Mouse (Mus musculus): ENCODE results near the gene Vps37b. TPM values are rescaled to one million over a fixed set of nuclear protein-coding genes. Genes with fewer than 3 reads are reported as not detected.
A peak's percentile ranks its signal among the peaks of the same experiment; 100 is the strongest.

The Vps37b gene
- 46.6 and 47.7 TPM in 2 replicates for polyA plus RNA-seq (2012; rRNA removed)

DNA sequence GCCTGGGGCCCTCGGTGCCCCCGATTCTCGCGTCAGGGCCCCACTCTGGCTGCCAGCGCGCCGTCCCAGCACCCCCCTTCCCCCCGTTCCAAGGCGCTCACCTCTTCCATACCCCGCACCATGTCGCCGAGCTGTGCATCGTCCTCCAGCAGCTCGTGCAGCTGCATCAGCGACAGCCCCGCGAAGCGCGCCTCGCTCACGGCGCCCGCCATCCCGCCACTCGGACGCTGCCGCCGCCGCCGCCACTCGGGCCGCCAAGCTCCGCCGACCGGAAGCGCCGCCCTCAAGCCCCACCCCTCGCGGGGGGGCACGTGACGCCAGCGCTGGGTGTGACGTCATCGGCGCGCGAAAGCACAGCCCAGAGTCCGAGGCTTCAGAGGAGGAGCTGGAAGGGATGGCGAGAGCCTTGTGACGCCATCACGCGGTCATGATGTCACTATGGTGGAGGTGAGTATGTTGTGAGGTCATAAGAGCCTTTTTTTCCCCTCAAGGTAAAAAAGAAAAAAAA lies at the start of gene Vps37b:
Gene Vps37b (minus strand): TSS at position 270 of the 508 bp plus-strand sequence.
- Histone ChIP-seq H3K4me1 (ENCODE audit: control insufficient read depth, insufficient read depth, low read length) (peaks cover 6% of the 10 kb centered on the region; the same call in 1 of the 2 replicates), H3K27ac (ENCODE audit: control insufficient read depth, insufficient read depth, low read depth, low read length) (peak within 1 kb of the TSS; percentile 51)

DNA sequence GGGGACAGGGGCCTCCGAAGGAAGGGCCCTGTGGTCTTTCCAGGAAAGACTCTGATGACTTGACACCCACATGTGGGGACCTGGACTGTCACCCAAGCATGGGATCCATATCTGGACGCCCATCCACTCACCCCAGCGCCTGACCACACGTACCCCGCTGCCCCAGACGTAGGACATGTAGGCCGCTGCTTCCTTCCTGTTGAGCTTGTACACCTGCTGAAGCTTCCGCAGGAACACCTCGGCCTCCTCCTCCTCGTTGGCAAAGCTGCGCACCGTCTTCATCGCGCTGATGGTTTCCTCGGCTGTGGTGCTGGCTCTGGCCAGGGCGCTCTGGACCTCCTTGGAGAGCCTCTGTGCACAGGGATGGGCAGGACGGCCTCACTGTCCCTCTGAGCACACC lies 47.8 kb upstream of the Vps37b start:
- Histone ChIP-seq H3K4me3 (ENCODE audit: control insufficient read depth, low read depth, low read length) (no peak overlapping the region), H3K36me3 (ENCODE audit: control insufficient read depth, insufficient read depth, low read length) (no peaks in the 10 kb centered on the region), H3K27ac (ENCODE audit: control insufficient read depth, insufficient read depth, low read depth, low read length) (no peak overlapping the region), H3K4me1 (ENCODE audit: control insufficient read depth, insufficient read depth, low read length) (peaks cover 3% of the 10 kb centered on the region; the same call in 1 of the 2 replicates), H3K27me3 (ENCODE audit: control insufficient read depth, insufficient read depth, low read length) (no peaks in the 10 kb centered on the region)
- TF ChIP-seq POLR2A (IDR thresholded peaks at IDR 0.05; ENCODE audit: control insufficient read depth, low read depth, low read length) (no peak), CTCF (IDR thresholded peaks at IDR 0.05; ENCODE audit: control insufficient read depth, insufficient read depth, insufficient replicate concordance, low read depth, low read length) (no peak)

More for the DNA sequence above, at the start of gene Vps37b:
- no peaks in the 10 kb centered on the region for H3K36me3 ChIP-seq (ENCODE audit: control insufficient read depth, insufficient read depth, low read length)
- peak; percentile 65 for TF ChIP-seq POLR2A (IDR thresholded peaks at IDR 0.05; ENCODE audit: control insufficient read depth, low read depth, low read length)
- no peak for TF ChIP-seq CTCF (IDR thresholded peaks at IDR 0.05; ENCODE audit: control insufficient read depth, insufficient read depth, insufficient replicate concordance, low read depth, low read length)
- H3K27me3 ChIP-seq (ENCODE audit: control insufficient read depth, insufficient read depth, low read length) = no peaks in the 10 kb centered on the region
- peak within 1 kb of the TSS; percentile 88 for H3K4me3 ChIP-seq (ENCODE audit: control insufficient read depth, low read depth, low read length)

DNA sequence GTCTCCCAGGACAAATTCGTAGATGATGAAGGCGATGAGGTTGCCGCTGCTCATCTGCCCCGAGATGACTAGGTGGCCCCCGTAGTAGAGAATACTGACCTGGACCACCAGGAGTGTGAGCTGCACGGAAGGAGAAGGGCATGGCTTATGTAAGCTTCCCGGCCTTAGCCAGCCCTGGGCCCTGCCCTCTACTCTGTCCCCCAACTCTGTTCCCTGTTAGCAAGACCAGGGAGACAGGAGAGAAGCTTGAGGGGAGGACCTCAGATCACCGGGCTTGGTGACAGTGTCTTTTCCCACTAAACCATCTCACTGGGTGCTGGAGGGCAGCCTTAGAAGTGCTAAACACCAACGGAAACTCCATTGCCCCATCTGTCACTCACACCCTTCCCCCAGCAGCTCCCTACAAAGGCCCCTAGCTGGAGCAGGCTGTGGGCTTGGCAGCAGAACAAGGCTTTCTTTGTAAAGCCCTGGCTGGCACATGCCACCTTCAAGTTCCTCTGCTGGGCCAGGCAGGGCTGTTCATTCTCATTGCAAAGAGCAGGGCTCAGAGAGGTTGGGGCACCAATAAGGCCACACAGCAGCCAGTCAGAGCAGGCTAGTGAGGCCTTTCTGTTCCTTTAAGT lies 46.8 kb upstream of the Vps37b start:
- H3K4me3 ChIP-seq (ENCODE audit: control insufficient read depth, low read depth, low read length) = no peak overlapping the region
- no peak overlapping the region for H3K27ac ChIP-seq (ENCODE audit: control insufficient read depth, insufficient read depth, low read depth, low read length)
- no peaks in the 10 kb centered on the region for H3K27me3 ChIP-seq (ENCODE audit: control insufficient read depth, insufficient read depth, low read length)
- TF ChIP-seq CTCF (IDR thresholded peaks at IDR 0.05; ENCODE audit: control insufficient read depth, insufficient read depth, insufficient replicate concordance, low read depth, low read length) = no peak
- TF ChIP-seq POLR2A (IDR thresholded peaks at IDR 0.05; ENCODE audit: control insufficient read depth, low read depth, low read length) = no peak
- no peaks in the 10 kb centered on the region for H3K4me1 ChIP-seq (ENCODE audit: control insufficient read depth, insufficient read depth, low read length)
- no peaks in the 10 kb centered on the region for H3K36me3 ChIP-seq (ENCODE audit: control insufficient read depth, insufficient read depth, low read length)

DNA sequence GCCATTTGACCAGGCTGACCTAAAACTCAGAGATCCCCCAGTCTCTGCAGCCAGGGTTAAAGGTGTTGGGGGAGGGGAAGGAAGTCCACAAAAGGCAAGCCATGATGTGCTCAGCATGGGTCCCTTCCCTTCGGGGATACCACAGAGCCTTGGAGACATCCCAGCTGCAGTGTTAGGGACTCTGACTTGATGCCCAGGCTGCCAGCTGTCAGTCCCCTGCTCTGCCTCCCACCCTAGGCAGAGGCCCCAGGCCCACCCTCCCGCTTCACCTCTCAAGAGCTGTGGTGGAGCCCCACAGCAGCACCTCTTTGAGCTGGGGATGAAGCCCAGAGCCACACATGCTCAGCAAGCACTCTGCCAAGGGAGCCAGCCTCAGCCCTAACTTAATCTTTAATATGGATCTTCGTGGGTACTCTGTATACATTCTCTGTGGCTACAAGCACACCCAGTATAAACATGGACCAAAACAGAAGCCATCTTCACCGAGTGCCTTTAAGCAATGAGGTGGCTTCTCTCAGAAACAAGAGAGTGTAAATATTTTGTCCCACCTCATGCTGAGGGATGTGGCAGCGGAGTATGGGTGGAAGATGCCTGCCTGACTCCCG lies 45.9 kb upstream of the Vps37b start:
- Histone ChIP-seq H3K4me1 (ENCODE audit: control insufficient read depth, insufficient read depth, low read length) (no peaks in the 10 kb centered on the region), H3K27ac (ENCODE audit: control insufficient read depth, insufficient read depth, low read depth, low read length) (no peak overlapping the region), H3K4me3 (ENCODE audit: control insufficient read depth, low read depth, low read length) (no peak overlapping the region), H3K36me3 (ENCODE audit: control insufficient read depth, insufficient read depth, low read length) (no peaks in the 10 kb centered on the region; the same call in 1 of the 2 replicates), H3K27me3 (ENCODE audit: control insufficient read depth, insufficient read depth, low read length) (no peaks in the 10 kb centered on the region)
- no peak for TF ChIP-seq CTCF (IDR thresholded peaks at IDR 0.05; ENCODE audit: control insufficient read depth, insufficient read depth, insufficient replicate concordance, low read depth, low read length)
- no peak for TF ChIP-seq POLR2A (IDR thresholded peaks at IDR 0.05; ENCODE audit: control insufficient read depth, low read depth, low read length)

DNA sequence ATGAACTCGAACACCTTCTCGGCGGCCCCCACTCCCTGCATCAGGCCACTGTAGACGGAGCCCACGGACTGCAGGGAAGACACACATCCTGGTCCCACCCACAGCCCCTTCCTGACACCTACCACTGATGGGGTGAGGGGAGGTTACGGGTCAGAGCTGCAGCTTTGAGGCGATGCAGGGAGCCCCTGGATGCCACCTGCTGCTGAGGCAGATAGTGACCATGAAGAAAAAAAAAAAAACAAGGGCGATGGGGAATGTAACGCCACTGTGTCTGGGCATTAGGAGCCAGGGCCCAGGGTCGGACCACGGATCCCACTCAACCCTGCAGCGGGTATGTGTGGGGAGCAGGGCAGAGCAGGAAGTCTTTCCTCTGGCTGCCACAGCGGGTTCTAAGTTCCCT lies 45.2 kb upstream of the Vps37b start:
- no peak for TF ChIP-seq POLR2A (IDR thresholded peaks at IDR 0.05; ENCODE audit: control insufficient read depth, low read depth, low read length)
- no peak for TF ChIP-seq CTCF (IDR thresholded peaks at IDR 0.05; ENCODE audit: control insufficient read depth, insufficient read depth, insufficient replicate concordance, low read depth, low read length)
- Histone ChIP-seq H3K4me1 (ENCODE audit: control insufficient read depth, insufficient read depth, low read length) (no peaks in the 10 kb centered on the region), H3K36me3 (ENCODE audit: control insufficient read depth, insufficient read depth, low read length) (no peaks in the 10 kb centered on the region; the same call in 1 of the 2 replicates), H3K4me3 (ENCODE audit: control insufficient read depth, low read depth, low read length) (no peak overlapping the region), H3K27me3 (ENCODE audit: control insufficient read depth, insufficient read depth, low read length) (no peaks in the 10 kb centered on the region), H3K27ac (ENCODE audit: control insufficient read depth, insufficient read depth, low read depth, low read length) (no peak overlapping the region)

- TF ChIP-seq CTCF (IDR thresholded peaks at IDR 0.05; ENCODE audit: control insufficient read depth, insufficient read depth, insufficient replicate concordance, low read depth, low read length) = no peak
- no peak for TF ChIP-seq POLR2A (IDR thresholded peaks at IDR 0.05; ENCODE audit: control insufficient read depth, low read depth, low read length)
- Histone ChIP-seq H3K4me3 (ENCODE audit: control insufficient read depth, low read depth, low read length) (no peak overlapping the region), H3K36me3 (ENCODE audit: control insufficient read depth, insufficient read depth, low read length) (no peaks in the 10 kb centered on the region; the same call in 1 of the 2 replicates), H3K4me1 (ENCODE audit: control insufficient read depth, insufficient read depth, low read length) (no peaks in the 10 kb centered on the region), H3K27me3 (ENCODE audit: control insufficient read depth, insufficient read depth, low read length) (no peaks in the 10 kb centered on the region), H3K27ac (ENCODE audit: control insufficient read depth, insufficient read depth, low read depth, low read length) (no peak overlapping the region)
Observed at GRCm38 (mm10) chr5:124076559-124076958, 44.5 kb upstream of the Vps37b start.

DNA sequence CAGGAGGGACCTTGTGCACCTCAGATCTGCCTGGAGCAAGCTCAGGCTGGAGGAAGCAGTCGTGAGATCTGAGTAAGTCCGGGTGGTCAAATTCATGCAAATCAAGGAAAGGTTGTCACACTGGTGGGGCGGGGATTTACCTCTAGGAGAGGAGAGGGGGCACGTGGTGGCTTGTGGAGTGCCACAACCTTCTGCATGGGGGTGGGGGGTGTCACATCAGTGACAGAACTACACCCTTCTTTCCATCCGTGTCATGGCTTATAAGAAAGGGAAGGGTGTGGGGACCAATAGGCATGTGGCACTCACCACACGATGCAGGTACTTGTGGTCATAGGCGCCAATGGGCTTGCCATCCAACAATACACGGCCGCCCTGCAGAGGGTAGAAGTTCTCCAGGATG lies 43.6 kb upstream of the Vps37b start:
- H3K27me3 ChIP-seq (ENCODE audit: control insufficient read depth, insufficient read depth, low read length) = no peaks in the 10 kb centered on the region
- H3K4me3 ChIP-seq (ENCODE audit: control insufficient read depth, low read depth, low read length) = no peak overlapping the region
- H3K4me1 ChIP-seq (ENCODE audit: control insufficient read depth, insufficient read depth, low read length) = no peaks in the 10 kb centered on the region
- TF ChIP-seq CTCF (IDR thresholded peaks at IDR 0.05; ENCODE audit: control insufficient read depth, insufficient read depth, insufficient replicate concordance, low read depth, low read length) (no peak), POLR2A (IDR thresholded peaks at IDR 0.05; ENCODE audit: control insufficient read depth, low read depth, low read length) (no peak)
- H3K36me3 ChIP-seq (ENCODE audit: control insufficient read depth, insufficient read depth, low read length) = no peaks in the 10 kb centered on the region; the same call in 1 of the 2 replicates
- H3K27ac ChIP-seq (ENCODE audit: control insufficient read depth, insufficient read depth, low read depth, low read length) = no peak overlapping the region
